Mouse (Mus musculus) adrenal gland, adult 2 months (tissue): ENCODE measurements around the gene Kif5a. TPM values are rescaled to one million over a fixed set of nuclear protein-coding genes. Genes with fewer than 3 reads are reported as not detected.

ENCODE experiments used
- DNase-seq: peaks from one replicate; pipeline ENCODE4 v3.0.0; 2021
- polyA plus RNA-seq: library from polyadenylated mRNA; depleted of rRNA; stranded (reverse); fragments of >200 nt; gene quantifications from 2 replicates; pipeline ENCODE4 v1.2.3, GENCODE M21; 2012; rRNA removed
- total RNA-seq, 2 experiments: library from RNA; stranded (reverse); gene quantifications; 2 replicates each; pipeline ENCODE4 v1.2.3; 2021

The Kif5a gene
- total and polyA plus RNA-seq, 3 experiments = 6.2 to 30.1 (median 7.8) TPM

DNA sequence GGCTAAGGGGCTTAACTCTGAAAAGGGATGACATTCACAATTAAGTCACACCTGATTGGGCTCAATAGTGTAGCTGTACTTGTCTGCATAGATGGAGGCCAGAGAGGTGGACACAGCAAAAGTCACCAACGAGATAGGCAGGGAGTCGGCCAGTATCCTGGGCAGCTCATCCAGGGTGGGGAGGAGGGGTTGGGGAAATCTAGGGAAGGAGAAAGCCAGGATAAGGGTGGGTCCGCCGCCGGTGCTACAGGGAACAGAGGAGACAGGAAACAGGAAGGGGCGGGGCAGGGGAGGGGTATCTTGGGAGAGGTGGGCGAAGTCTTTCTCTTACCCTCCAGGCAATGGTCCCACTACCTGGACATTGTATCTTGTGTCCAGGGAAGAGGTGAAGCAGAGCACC is 86.4 kb downstream of the Kif5a start:
- no peak for DNase-seq

DNA sequence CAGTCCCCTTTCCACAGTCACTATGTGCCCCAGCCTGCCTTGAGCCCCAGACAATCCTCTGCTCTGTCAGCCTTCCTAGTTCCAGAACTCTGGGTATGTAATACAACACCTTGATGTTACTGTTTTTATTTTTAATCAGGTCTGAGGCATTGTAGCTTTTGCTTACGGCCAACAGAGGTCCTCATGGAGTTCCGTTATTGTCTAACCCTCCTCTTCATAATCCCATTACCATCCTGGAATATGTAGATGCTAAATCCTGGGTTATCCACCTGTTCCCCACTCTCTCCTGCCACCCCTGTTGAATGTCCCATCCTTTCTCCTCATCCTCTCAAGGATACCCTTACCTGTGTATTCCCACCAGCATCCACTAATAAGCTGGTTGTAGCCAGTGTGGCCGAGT is 86.9 kb downstream of the Kif5a start:
- no peak for DNase-seq

Other genes with a start within 250 kb of the Kif5a start
- 10 to 100 TPM; 42.2 to 67.9 TPM for gene Tsfm, start 232.5 kb downstream of the Kif5a start, total RNA-seq
- 55.0 and 68.9 TPM in 2 replicates for gene Tsfm, start 232.5 kb downstream of the Kif5a start, polyA plus RNA-seq
- 10 to 100 TPM; 17.7 to 23.0 TPM for gene Mettl1, start 221.9 kb downstream of the Kif5a start, total RNA-seq
- gene Mettl1, start 221.9 kb downstream of the Kif5a start, polyA plus RNA-seq = 18.2 and 23.7 TPM in 2 replicates
- gene Eef1akmt3, start 221.8 kb downstream of the Kif5a start, total RNA-seq = under 1 TPM; 0.14 to 0.69 TPM
- 0.18 and 0.23 TPM in 2 replicates for gene Eef1akmt3, start 221.8 kb downstream of the Kif5a start, polyA plus RNA-seq
- under 1 TPM; 0.28 to 0.61 TPM for gene Cyp27b1, start 215.1 kb downstream of the Kif5a start, total RNA-seq
- 0.28 and 0.35 TPM in 2 replicates for gene Cyp27b1, start 215.1 kb downstream of the Kif5a start, polyA plus RNA-seq
- gene March9, start 203.2 kb downstream of the Kif5a start, total RNA-seq = 10 to 100 TPM in 1 of 2 experiments, 1 to 10 TPM in 1; 5.4 to 12.2 TPM
- 20.1 and 20.6 TPM in 2 replicates for gene March9, start 203.2 kb downstream of the Kif5a start, polyA plus RNA-seq
- 100 to 1,000 TPM; 166 to 233 TPM for gene Cdk4, start 199.8 kb downstream of the Kif5a start, total RNA-seq
- gene Cdk4, start 199.8 kb downstream of the Kif5a start, polyA plus RNA-seq = 100 and 106 TPM in 2 replicates
- gene Tspan31, start 193.1 kb downstream of the Kif5a start, total RNA-seq = 100 to 1,000 TPM; 115 to 129 TPM
- gene Tspan31, start 193.1 kb downstream of the Kif5a start, polyA plus RNA-seq = 53.3 and 62.3 TPM in 2 replicates
- gene Agap2, start 188.1 kb downstream of the Kif5a start, total RNA-seq = 1 to 10 TPM; 2.2 to 3.8 TPM
- 8.7 and 9.8 TPM in 2 replicates for gene Agap2, start 188.1 kb downstream of the Kif5a start, polyA plus RNA-seq
- 100 to 1,000 TPM; 127 to 147 TPM for gene Os9, start 142.2 kb downstream of the Kif5a start, total RNA-seq
- gene Os9, start 142.2 kb downstream of the Kif5a start, polyA plus RNA-seq = 82.2 and 108 TPM in 2 replicates
- 10 to 100 TPM in 1 of 2 experiments, 1 to 10 TPM in 1; 8.3 to 11.6 TPM for gene B4galnt1, start 98.1 kb downstream of the Kif5a start, total RNA-seq
- gene B4galnt1, start 98.1 kb downstream of the Kif5a start, polyA plus RNA-seq = 17.8 and 19.1 TPM in 2 replicates
- under 1 TPM; 0.35 to 0.58 TPM for gene Slc26a10, start 82.7 kb downstream of the Kif5a start, total RNA-seq
- gene Slc26a10, start 82.7 kb downstream of the Kif5a start, polyA plus RNA-seq = 1.1 and 2.4 TPM in 2 replicates
- gene Arhgef25, start 73.3 kb downstream of the Kif5a start, total RNA-seq = 10 to 100 TPM; 16.0 to 25.8 TPM
- 41.3 and 44.9 TPM in 2 replicates for gene Arhgef25, start 73.3 kb downstream of the Kif5a start, polyA plus RNA-seq
- gene Dtx3, start 67.6 kb downstream of the Kif5a start, total RNA-seq = 10 to 100 TPM; 53.6 to 75.7 TPM
- gene Dtx3, start 67.6 kb downstream of the Kif5a start, polyA plus RNA-seq = 203 and 219 TPM in 2 replicates
- 10 to 100 TPM; 41.6 to 47.8 TPM for gene Pip4k2c, start 51.8 kb downstream of the Kif5a start, total RNA-seq
- 21.7 and 22.5 TPM in 2 replicates for gene Pip4k2c, start 51.8 kb downstream of the Kif5a start, polyA plus RNA-seq
- gene Dctn2, start 3.0 kb upstream of the Kif5a start, total RNA-seq = 100 to 1,000 TPM; 149 to 168 TPM
- gene Dctn2, start 3.0 kb upstream of the Kif5a start, polyA plus RNA-seq = 205 and 234 TPM in 2 replicates
- gene Mbd6, start 25.7 kb upstream of the Kif5a start, total RNA-seq = 10 to 100 TPM; 39.7 to 45.0 TPM
- 99.9 and 105 TPM in 2 replicates for gene Mbd6, start 25.7 kb upstream of the Kif5a start, polyA plus RNA-seq
- gene Mars, start 48.4 kb upstream of the Kif5a start, total RNA-seq = 100 to 1,000 TPM; 106 to 128 TPM
- gene Mars, start 48.4 kb upstream of the Kif5a start, polyA plus RNA-seq = 90.6 and 111 TPM in 2 replicates
- gene Arhgap9, start 58.6 kb upstream of the Kif5a start, total RNA-seq = 1 to 10 TPM; 1.9 to 2.7 TPM
- 2.7 and 3.7 TPM in 2 replicates for gene Arhgap9, start 58.6 kb upstream of the Kif5a start, polyA plus RNA-seq
- 1 to 10 TPM; 2.6 to 5.0 TPM for gene Gli1, start 78.6 kb upstream of the Kif5a start, total RNA-seq
- 9.1 and 10.2 TPM in 2 replicates for gene Gli1, start 78.6 kb upstream of the Kif5a start, polyA plus RNA-seq
- gene Inhbe, start 91.1 kb upstream of the Kif5a start, total RNA-seq = not detected
- gene Inhbe, start 91.1 kb upstream of the Kif5a start, polyA plus RNA-seq = 0.01 and 0.02 TPM in 2 replicates
- gene Inhbc, start 107.1 kb upstream of the Kif5a start, total RNA-seq = under 1 TPM in 1 of 2 experiments, not detected in 1; 0.20 TPM
- gene Inhbc, start 107.1 kb upstream of the Kif5a start, polyA plus RNA-seq = 0.08 TPM in 1 of 2 replicates, not detected in the other
- 100 to 1,000 TPM; 116 to 127 TPM for gene R3hdm2, start 117.0 kb upstream of the Kif5a start, total RNA-seq
- 182 and 274 TPM in 2 replicates for gene R3hdm2, start 117.0 kb upstream of the Kif5a start, polyA plus RNA-seq
- gene Stac3, start 238.3 kb upstream of the Kif5a start, total RNA-seq = 1 to 10 TPM in 1 of 2 experiments, under 1 TPM in 1; 0.93 to 1.8 TPM
- gene Stac3, start 238.3 kb upstream of the Kif5a start, polyA plus RNA-seq = 1.5 and 2.5 TPM in 2 replicates